Mouse (Mus musculus): ENCODE measurements around the gene Mettl18. TPM values are rescaled to one million over a fixed set of nuclear protein-coding genes. Genes with fewer than 3 reads are reported as not detected.

Mettl18 gene
- polyA plus RNA-seq (2016; fragmentation: Nextera tagmentation; extraction: Ambion mirVana) = 10.3 and 11.2 TPM in 2 replicates

GRCm38 (mm10) chr1:163994721-163995608 is at the start of gene Mettl18, which contains the start of gene BC055324:
Gene Mettl18 (plus strand): TSS chr1:163994889.
Gene BC055324 (minus strand): TSS chr1:163994796.
- WGBS = 5% methylated on average over 43 of the region's 43 CpGs
- peaks cover 17% of the 10 kb centered on the region; the same call in 1 of the 2 replicates for H3K36me3 ChIP-seq (replicated peaks)
- no peaks in the 10 kb centered on the region for H3K9me3 ChIP-seq
- peaks cover 20% of the 10 kb centered on the region for H3K4me1 ChIP-seq
- H3K27me3 ChIP-seq (ENCODE audit: poor library complexity, severe bottlenecking) = no peaks in the 10 kb centered on the region
- DNase-seq (ENCODE audit: extremely low spot score, low spot score) = peak; percentile 90
- peak within 1 kb of the TSS; percentile 78 for H3K4me3 ChIP-seq
- H3K27ac ChIP-seq = peak within 1 kb of the TSS; percentile 92

DNA sequence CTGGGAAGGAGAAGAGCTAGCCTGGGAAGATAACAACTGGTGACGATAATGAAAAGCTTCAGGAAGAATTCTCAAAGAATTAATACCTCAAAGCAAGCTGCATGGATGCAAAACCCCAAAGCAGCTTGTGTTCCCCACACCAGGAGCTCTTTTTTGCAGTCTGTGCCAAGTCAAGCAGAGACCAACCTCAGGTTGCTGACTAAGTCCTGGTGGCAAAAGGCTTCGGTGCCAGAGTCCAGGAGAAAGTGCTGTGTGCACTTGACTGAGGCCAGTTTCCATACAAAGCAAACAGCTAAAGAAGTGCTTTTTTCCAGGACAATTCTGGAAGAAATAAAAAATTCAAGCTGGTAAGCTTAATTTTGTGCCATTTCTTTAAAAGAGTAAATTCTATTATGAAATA is 41.3 kb upstream of the Mettl18 start:
- H3K36me3 ChIP-seq (replicated peaks) = peaks cover 100% of the 10 kb centered on the region
- WGBS = 90% methylated on average over 2 of the region's 2 CpGs
- no peaks in the 10 kb centered on the region for H3K27me3 ChIP-seq (ENCODE audit: poor library complexity, severe bottlenecking)
- DNase-seq (ENCODE audit: extremely low spot score, low spot score) = no peak
- H3K4me3 ChIP-seq = no peak overlapping the region
- no peak overlapping the region for H3K27ac ChIP-seq
- no peaks in the 10 kb centered on the region for H3K4me1 ChIP-seq
- no peaks in the 10 kb centered on the region for H3K9me3 ChIP-seq

DNA sequence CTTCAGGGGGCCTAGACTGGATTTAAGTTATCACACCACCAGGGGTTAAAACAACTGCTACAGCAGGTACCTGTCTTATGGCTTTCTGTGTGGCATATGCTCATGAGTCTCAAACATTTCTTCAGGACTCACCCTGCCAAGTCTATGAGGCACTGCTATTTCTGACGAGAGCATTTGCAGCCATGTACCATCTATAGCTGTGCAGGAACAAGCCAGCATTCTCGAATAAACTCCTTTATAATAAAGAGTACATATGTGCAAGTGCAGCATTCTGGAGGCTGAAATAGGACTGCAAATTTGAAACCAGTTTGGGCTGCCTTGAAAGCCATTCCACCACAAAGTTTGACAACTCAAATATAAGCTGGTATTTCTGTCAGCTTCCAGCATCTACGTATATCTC is 36.7 kb upstream of the Mettl18 start:
- H3K36me3 ChIP-seq (replicated peaks) = peaks cover 92% of the 10 kb centered on the region
- no peak for DNase-seq (ENCODE audit: extremely low spot score, low spot score)
- no peaks in the 10 kb centered on the region for H3K9me3 ChIP-seq
- no peaks in the 10 kb centered on the region for H3K27me3 ChIP-seq (ENCODE audit: poor library complexity, severe bottlenecking)
- whole genome bisulfite sequencing = 91% methylated on average over 3 of the region's 3 CpGs
- no peak overlapping the region for H3K4me3 ChIP-seq
- H3K27ac ChIP-seq = no peak overlapping the region
- H3K4me1 ChIP-seq = no peaks in the 10 kb centered on the region

GRCm38 (mm10) chr1:163964008-163964689 is 30.5 kb upstream of the Mettl18 start:
- Histone ChIP-seq H3K9me3 (no peaks in the 10 kb centered on the region), H3K4me3 (no peak overlapping the region), H3K36me3 (replicated peaks) (peaks cover 81% of the 10 kb centered on the region), H3K27ac (no peak overlapping the region), H3K4me1 (no peaks in the 10 kb centered on the region), H3K27me3 (ENCODE audit: poor library complexity, severe bottlenecking) (no peaks in the 10 kb centered on the region)
- no peak for DNase-seq (ENCODE audit: extremely low spot score, low spot score)
- WGBS = 90% methylated on average over 10 of the region's 10 CpGs

GRCm38 (mm10) chr1:163974471-163974870 is 20.2 kb upstream of the Mettl18 start:
- no peaks in the 10 kb centered on the region for H3K9me3 ChIP-seq
- 92% methylated on average over 1 of the region's 1 CpGs for WGBS
- H3K27me3 ChIP-seq (ENCODE audit: poor library complexity, severe bottlenecking) = no peaks in the 10 kb centered on the region
- H3K4me1 ChIP-seq = no peaks in the 10 kb centered on the region
- no peak overlapping the region for H3K27ac ChIP-seq
- H3K4me3 ChIP-seq = no peak overlapping the region
- DNase-seq (ENCODE audit: extremely low spot score, low spot score) = no peak
- peaks cover 73% of the 10 kb centered on the region for H3K36me3 ChIP-seq (replicated peaks)

DNA sequence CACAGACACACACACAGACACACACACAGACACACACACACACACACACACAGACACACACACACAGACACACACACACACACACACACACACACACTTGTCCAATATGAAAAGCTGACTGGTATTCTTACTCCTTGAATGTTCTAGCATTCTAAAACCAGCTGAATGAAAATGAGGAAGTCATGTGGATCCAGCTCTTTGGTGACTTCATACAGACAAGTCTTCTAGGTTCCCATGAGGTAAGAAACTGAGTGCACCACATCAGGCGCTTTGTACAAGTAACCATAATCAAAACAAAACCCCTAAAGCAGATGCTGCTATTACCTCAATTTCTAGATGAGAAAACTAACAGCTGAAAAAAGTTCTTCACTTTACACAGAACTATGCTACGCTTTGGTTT is 19.6 kb upstream of the Mettl18 start:
- Histone ChIP-seq H3K4me1 (no peaks in the 10 kb centered on the region), H3K27me3 (ENCODE audit: poor library complexity, severe bottlenecking) (no peaks in the 10 kb centered on the region), H3K9me3 (no peaks in the 10 kb centered on the region), H3K27ac (no peak overlapping the region), H3K4me3 (no peak overlapping the region), H3K36me3 (replicated peaks) (peaks cover 73% of the 10 kb centered on the region)
- no peak for DNase-seq (ENCODE audit: extremely low spot score, low spot score)
- WGBS = 96% methylated on average over 2 of the region's 2 CpGs

- H3K4me3 ChIP-seq = no peak overlapping the region
- peaks cover 74% of the 10 kb centered on the region for H3K36me3 ChIP-seq (replicated peaks)
- no peaks in the 10 kb centered on the region for H3K4me1 ChIP-seq
- no peak for DNase-seq (ENCODE audit: extremely low spot score, low spot score)
- no peaks in the 10 kb centered on the region for H3K9me3 ChIP-seq
- H3K27me3 ChIP-seq (ENCODE audit: poor library complexity, severe bottlenecking) = no peaks in the 10 kb centered on the region
- H3K27ac ChIP-seq = no peak overlapping the region
- 100% methylated on average over 1 of the region's 1 CpGs for WGBS
Observed at GRCm38 (mm10) chr1:163976515-163976914, 18.2 kb upstream of the Mettl18 start.

GRCm38 (mm10) chr1:163992371-163992770 is 2.3 kb upstream of the Mettl18 start:
- Histone ChIP-seq H3K4me3 (no peak overlapping the region), H3K27ac (no peak overlapping the region), H3K4me1 (peaks cover 20% of the 10 kb centered on the region), H3K9me3 (no peaks in the 10 kb centered on the region), H3K36me3 (replicated peaks) (peaks cover 31% of the 10 kb centered on the region), H3K27me3 (ENCODE audit: poor library complexity, severe bottlenecking) (no peaks in the 10 kb centered on the region)
- WGBS = 88% methylated on average over 4 of the region's 4 CpGs
- DNase-seq (ENCODE audit: extremely low spot score, low spot score) = no peak

GRCm38 (mm10) chr1:163994173-163994720 is 442 bp upstream of the Mettl18 start:
- Histone ChIP-seq H3K4me3 (peak overlapping the region; percentile 78), H3K9me3 (no peaks in the 10 kb centered on the region), H3K36me3 (replicated peaks) (peaks cover 17% of the 10 kb centered on the region; the same call in 1 of the 2 replicates), H3K4me1 (peaks cover 20% of the 10 kb centered on the region), H3K27ac (peak overlapping the region; percentile 92), H3K27me3 (ENCODE audit: poor library complexity, severe bottlenecking) (no peaks in the 10 kb centered on the region)
- 1% methylated on average over 38 of the region's 38 CpGs for WGBS
- DNase-seq (ENCODE audit: extremely low spot score, low spot score) = no peak

DNA sequence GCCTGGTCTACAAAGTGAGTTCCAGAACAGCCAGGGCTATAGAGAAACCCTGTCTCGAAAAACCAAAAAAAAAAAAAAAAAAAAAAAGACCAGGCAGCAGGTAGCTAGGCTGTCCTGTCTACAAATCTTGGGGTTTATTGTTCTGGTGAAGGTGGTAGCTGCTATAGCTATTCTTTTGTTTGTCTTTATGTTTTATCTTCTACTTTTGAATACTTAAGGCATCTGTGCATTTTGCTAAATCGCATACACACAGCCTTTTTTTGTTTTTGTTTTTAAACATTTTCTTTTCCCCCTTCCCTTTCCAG is 872 bp downstream of the Mettl18 start:
- Histone ChIP-seq H3K9me3 (no peaks in the 10 kb centered on the region), H3K27ac (peak overlapping the region; percentile 92; the same call in 1 of the 2 replicates), H3K4me1 (peaks cover 20% of the 10 kb centered on the region), H3K36me3 (replicated peaks) (peaks cover 17% of the 10 kb centered on the region; the same call in 1 of the 2 replicates), H3K27me3 (ENCODE audit: poor library complexity, severe bottlenecking) (no peaks in the 10 kb centered on the region), H3K4me3 (peak overlapping the region; percentile 78)
- DNase-seq (ENCODE audit: extremely low spot score, low spot score) = no peak
- WGBS = 61% methylated on average over 2 of the region's 2 CpGs

DNA sequence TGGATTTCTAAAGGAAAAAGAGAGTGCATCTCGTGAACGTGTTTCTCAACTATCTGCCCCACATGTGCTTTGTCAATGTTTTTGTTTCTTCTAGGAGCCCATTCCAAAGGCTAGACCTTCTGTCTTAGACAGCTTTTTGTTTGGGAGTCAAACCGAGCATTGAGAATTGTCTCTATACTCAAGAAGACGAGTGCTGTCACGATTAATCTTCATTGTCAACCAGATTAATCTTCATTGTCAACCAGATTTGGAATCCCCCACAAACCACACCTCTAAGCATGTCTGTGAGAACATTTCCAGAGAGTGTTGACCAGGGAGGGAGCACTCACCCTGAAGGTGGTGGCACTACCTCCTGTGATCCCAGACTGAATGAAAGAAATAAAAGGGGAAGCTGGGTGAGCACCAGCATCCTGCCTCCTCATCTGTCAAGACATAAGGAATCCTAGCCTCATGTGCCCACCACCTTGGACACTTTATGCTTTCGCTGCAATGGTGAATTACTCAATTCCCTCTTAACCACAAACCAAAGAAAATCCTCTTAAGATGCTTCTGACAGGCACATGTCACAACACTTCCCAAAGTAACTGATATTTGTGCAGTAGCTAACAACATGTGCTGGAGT is 7.3 kb downstream of the Mettl18 start:
- Histone ChIP-seq H3K36me3 (replicated peaks) (peaks cover 1% of the 10 kb centered on the region; the same call in 1 of the 2 replicates), H3K9me3 (no peaks in the 10 kb centered on the region), H3K27ac (no peak overlapping the region), H3K4me1 (no peaks in the 10 kb centered on the region), H3K27me3 (ENCODE audit: poor library complexity, severe bottlenecking) (no peaks in the 10 kb centered on the region), H3K4me3 (no peak overlapping the region)
- no peak for DNase-seq (ENCODE audit: extremely low spot score, low spot score)
- WGBS = 57% methylated on average over 6 of the region's 6 CpGs

DNA sequence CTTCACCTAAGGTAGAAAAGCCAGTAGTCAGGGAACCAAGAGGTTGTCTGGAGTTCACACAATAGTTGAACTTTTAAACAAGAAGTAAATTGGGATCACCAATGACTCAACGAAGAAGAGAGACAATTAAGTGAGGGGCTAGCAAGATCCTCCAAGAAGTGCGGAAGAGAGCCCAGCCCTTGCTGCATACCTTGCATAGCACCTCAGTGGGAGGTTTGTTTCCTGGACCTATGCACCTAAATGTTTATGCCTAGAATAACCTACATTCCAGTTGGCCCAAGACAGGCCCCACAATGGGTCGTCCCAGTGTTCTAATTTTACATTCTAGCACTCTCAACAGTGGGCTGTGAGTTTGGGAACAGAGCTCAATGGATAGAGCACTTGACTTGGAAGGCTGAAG is 9.6 kb downstream of the Mettl18 start:
- H3K4me1 ChIP-seq = no peaks in the 10 kb centered on the region
- no peak overlapping the region for H3K4me3 ChIP-seq
- 76% methylated on average over 3 of the region's 3 CpGs for WGBS
- no peaks in the 10 kb centered on the region for H3K9me3 ChIP-seq
- no peak overlapping the region for H3K27ac ChIP-seq
- no peaks in the 10 kb centered on the region for H3K27me3 ChIP-seq (ENCODE audit: poor library complexity, severe bottlenecking)
- no peak for DNase-seq (ENCODE audit: extremely low spot score, low spot score)
- H3K36me3 ChIP-seq (replicated peaks) = no peaks in the 10 kb centered on the region

Measured in forebrain, embryonic 10.5 days (tissue).